ENCODE assay signal across 26 mouse cellular contexts in the genomic region with DNA sequence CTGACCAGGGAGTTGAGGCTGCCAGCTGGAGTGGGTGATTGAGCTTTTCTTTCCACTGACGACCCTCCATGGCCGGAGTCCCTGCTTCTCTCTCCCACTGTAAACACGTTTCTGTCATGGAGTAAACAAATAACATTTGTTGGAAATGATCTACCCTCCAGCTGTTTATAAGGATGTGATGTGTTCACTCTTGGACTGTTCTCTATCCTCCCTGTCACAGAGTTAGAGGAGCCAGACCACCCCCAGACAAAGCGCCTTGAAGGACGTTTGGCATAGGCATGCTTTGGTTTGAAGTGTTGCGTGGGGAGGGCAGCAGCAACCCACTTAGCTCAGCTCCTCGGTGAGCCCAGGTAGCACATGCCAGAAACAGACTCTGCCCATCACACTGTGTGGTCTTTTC.
DNase-seq lines count a peak whose midpoint lies in the region; ATAC-seq and TF ChIP-seq lines count a peak whose summit lies in the region.
"Had no signal": no experiment of that assay in that cellular context is flagged by ENCODE, and none has a peak within 500 bp of the region (broad histone marks: within the 10 kb centered on the region; RNA-seq: fewer than 3 reads in every experiment).

No protein-coding gene starts in this region.

- no peak overlapping the region for H3K4me2 ChIP-seq in intestine, embryonic 15.5 days (replicated peaks)
- no peak overlapping the region for H3K4me2 ChIP-seq in intestine, postnatal 0 days (replicated peaks; ENCODE audit: low read depth)
- no peak overlapping the region for H3K4me2 ChIP-seq in lung, embryonic 15.5 days
- H3K4me2 ChIP-seq in intestine, embryonic 16.5 days (ENCODE audit: low read depth, low read length): no peak overlapping the region
- H3K4me2 ChIP-seq: embryonic facial prominence, embryonic 13.5 days; forebrain, embryonic 12.5 days; forebrain, embryonic 15.5 days; heart, embryonic 11.5 days; hindbrain, embryonic 12.5 days had no signal

- no peaks in the 10 kb centered on the region for H3K27me3 ChIP-seq in intestine, embryonic 15.5 days (replicated peaks)
- H3K27me3 ChIP-seq in intestine, postnatal 0 days (replicated peaks; ENCODE audit: control insufficient read depth, insufficient read depth, low read length): no peaks in the 10 kb centered on the region
- H3K27me3 ChIP-seq in lung, embryonic 15.5 days: no peaks in the 10 kb centered on the region
- no peaks in the 10 kb centered on the region for H3K27me3 ChIP-seq in intestine, embryonic 16.5 days (replicated peaks; ENCODE audit: control insufficient read depth, insufficient read depth, low read length)
- H3K27me3 ChIP-seq: embryonic facial prominence, embryonic 13.5 days; forebrain, embryonic 12.5 days; forebrain, embryonic 15.5 days; hindbrain, embryonic 12.5 days had no signal

- H3K36me3 ChIP-seq in intestine, embryonic 15.5 days: no peaks in the 10 kb centered on the region
- H3K36me3 ChIP-seq in intestine, postnatal 0 days (ENCODE audit: control insufficient read depth, insufficient read depth): no peaks in the 10 kb centered on the region
- H3K36me3 ChIP-seq in lung, embryonic 15.5 days: no peaks in the 10 kb centered on the region
- no peaks in the 10 kb centered on the region for H3K36me3 ChIP-seq in intestine, embryonic 16.5 days (ENCODE audit: control insufficient read depth, insufficient read depth, low read length)
- H3K36me3 ChIP-seq: embryonic facial prominence, embryonic 10.5 days; embryonic facial prominence, embryonic 13.5 days; forebrain, embryonic 12.5 days; forebrain, embryonic 15.5 days; hindbrain, embryonic 12.5 days had no signal

- ATAC-seq in intestine, embryonic 15.5 days: 0 out of 2 replicates have a peak, but pooled peaks have one; percentile 47
- no peak for ATAC-seq in intestine, postnatal 0 days
- ATAC-seq in lung, embryonic 15.5 days (ENCODE audit: borderline replicate concordance, extremely low read depth, low FRiP score, low TSS enrichment): peak; percentile 67; the same call in 1 of the 2 replicates
- ATAC-seq in intestine, embryonic 16.5 days: 0 out of 2 replicates have a peak, but pooled peaks have one; percentile 50
- ATAC-seq: activated CD4-positive, CD25-positive, alpha-beta regulatory T cell, adult 4 months; forebrain, embryonic 15.5 days had no signal

- no peak overlapping the region for H3K4me3 ChIP-seq in intestine, embryonic 15.5 days (replicated peaks)
- no peak overlapping the region for H3K4me3 ChIP-seq in intestine, postnatal 0 days (ENCODE audit: low read depth, low read length)
- H3K4me3 ChIP-seq in lung, embryonic 15.5 days: no peak overlapping the region
- no peak overlapping the region for H3K4me3 ChIP-seq in intestine, embryonic 16.5 days (ENCODE audit: low read length)
- H3K4me3 ChIP-seq: embryonic facial prominence, embryonic 10.5 days; embryonic facial prominence, embryonic 13.5 days; erythroblast, embryonic 14.5 days; forebrain, embryonic 12.5 days; forebrain, embryonic 15.5 days; heart, adult 2 months; hindbrain, embryonic 12.5 days had no signal

- DNase-seq in lung, postnatal 14 days: no peak
- DNase-seq in lung, postnatal 10 days: peak; percentile 38
- no peak for DNase-seq in lung, postnatal 36 days
- no peak for DNase-seq in frontal cortex, postnatal 14 days (ENCODE audit: low spot score in 2 of 2)
- DNase-seq: adrenal gland, adult 8-10 months; adrenal gland, postnatal 25 days; cerebellum, adult 11-12 months; cerebellum, adult 8-10 months; cerebellum, postnatal 10 days; cerebellum, postnatal 36 days; embryo, embryonic 11 days; gastrocnemius, postnatal 10 days; gastrocnemius, postnatal 36 days; heart, adult 2 months had no signal

- no peaks in the 10 kb centered on the region for H3K9me3 ChIP-seq in intestine, embryonic 15.5 days
- H3K9me3 ChIP-seq in intestine, postnatal 0 days (ENCODE audit: control insufficient read depth): no peaks in the 10 kb centered on the region
- no peaks in the 10 kb centered on the region for H3K9me3 ChIP-seq in lung, embryonic 15.5 days
- no peaks in the 10 kb centered on the region for H3K9me3 ChIP-seq in intestine, embryonic 16.5 days (ENCODE audit: control insufficient read depth, low read length)
- H3K9me3 ChIP-seq: embryonic facial prominence, embryonic 13.5 days; forebrain, embryonic 12.5 days; forebrain, embryonic 15.5 days; hindbrain, embryonic 12.5 days had no signal

- no peak overlapping the region for H3K9ac ChIP-seq in intestine, embryonic 15.5 days
- H3K9ac ChIP-seq in intestine, postnatal 0 days (ENCODE audit: low read depth, low read length): no peak overlapping the region
- no peak overlapping the region for H3K9ac ChIP-seq in lung, embryonic 15.5 days
- no peak overlapping the region for H3K9ac ChIP-seq in intestine, embryonic 16.5 days (ENCODE audit: low read depth, low read length)
- H3K9ac ChIP-seq: embryonic facial prominence, embryonic 13.5 days; forebrain, embryonic 12.5 days; forebrain, embryonic 15.5 days; hindbrain, embryonic 12.5 days had no signal

- H3K4me1 ChIP-seq in intestine, embryonic 15.5 days (replicated peaks): no peaks in the 10 kb centered on the region
- no peaks in the 10 kb centered on the region for H3K4me1 ChIP-seq in intestine, postnatal 0 days (replicated peaks; ENCODE audit: control insufficient read depth, insufficient read depth, low read length)
- H3K4me1 ChIP-seq in lung, embryonic 15.5 days: no peaks in the 10 kb centered on the region; the same call in 1 of the 2 replicates
- H3K4me1 ChIP-seq in intestine, embryonic 16.5 days (ENCODE audit: control insufficient read depth, insufficient read depth, low read length): 0 out of 2 replicates have a peak, but pooled peaks cover 4% of the 10 kb centered on the region
- H3K4me1 ChIP-seq: embryonic facial prominence, embryonic 10.5 days; embryonic facial prominence, embryonic 13.5 days; forebrain, embryonic 12.5 days; forebrain, embryonic 15.5 days; hindbrain, embryonic 12.5 days had no signal

- no peak for TF ChIP-seq CTCF in intestine, postnatal 0 days (IDR thresholded peaks at IDR 0.05; ENCODE audit: low read depth)

- 0 out of 2 replicates have a peak overlapping the region, but pooled peaks have one; percentile 37 for H3K27ac ChIP-seq in intestine, embryonic 15.5 days
- H3K27ac ChIP-seq in intestine, postnatal 0 days (ENCODE audit: low read depth, low read length): no peak overlapping the region
- H3K27ac ChIP-seq in lung, embryonic 15.5 days: no peak overlapping the region
- H3K27ac ChIP-seq in intestine, embryonic 16.5 days (ENCODE audit: low read length): no peak overlapping the region
- H3K27ac ChIP-seq: embryonic facial prominence, embryonic 10.5 days; embryonic facial prominence, embryonic 13.5 days; forebrain, embryonic 12.5 days; forebrain, embryonic 15.5 days; heart, adult 2 months; hindbrain, embryonic 12.5 days had no signal

- WGBS in intestine, embryonic 15.5 days: 55% methylated on average over 7 of the region's 7 CpGs
- WGBS in intestine, postnatal 0 days: 63% methylated on average over 7 of the region's 7 CpGs
- WGBS in lung, embryonic 15.5 days: 39% methylated on average over 7 of the region's 7 CpGs
- 59% methylated on average over 7 of the region's 7 CpGs for WGBS in intestine, embryonic 16.5 days
